Mouse (Mus musculus) liver, embryonic 11.5 days (tissue): Measurements from ENCODE around the gene Faim. TPM values are rescaled to one million over a fixed set of nuclear protein-coding genes. Genes with fewer than 3 reads are reported as not detected.

Experiments used
- ATAC-seq: fragments of 200-750 bp; cut with Nextera tagmentation; replicated peaks from 2 replicates; pipeline ENCODE4 v1.8.0; 2017; ENCODE audit warnings: moderate number of reproducible peaks, mild to moderate bottlenecking, moderate TSS enrichment, moderate library complexity; ENCODE audit not compliant: low FRiP score
- DNase-seq: peaks from one replicate; pipeline ENCODE4 v3.0.0-alpha.2; 2017; ENCODE audit warnings: low spot score
- H3K27ac ChIP-seq: fragments of 300-500 bp; sonication (generic); 2 replicates; pipeline ENCODE4 v1.5.1; 2014; ENCODE audit warnings: mild to moderate bottlenecking, low read depth, low read length, control low read depth
- H3K27me3 ChIP-seq: fragments of 300-500 bp; sonication (generic); replicated peaks from 2 replicates; pipeline ENCODE4 v1.6.1; 2014; ENCODE audit warnings: low read length, mixed read lengths; ENCODE audit not compliant: control insufficient read depth, insufficient read depth
- H3K36me3 ChIP-seq: fragments of 300-500 bp; sonication (generic); 2 replicates; pipeline ENCODE4 v1.6.1; 2014; ENCODE audit warnings: mild to moderate bottlenecking, low read length, moderate library complexity, mixed read lengths; ENCODE audit not compliant: control insufficient read depth, insufficient read depth
- H3K4me1 ChIP-seq: fragments of 300-500 bp; sonication (generic); replicated peaks from 2 replicates; pipeline ENCODE4 v1.6.1; 2014; ENCODE audit warnings: low read length, mixed read lengths; ENCODE audit not compliant: control insufficient read depth, insufficient read depth
- H3K4me2 ChIP-seq: fragments of 300-500 bp; sonication (generic); 2 replicates; pipeline ENCODE4 v1.6.1; 2014; ENCODE audit warnings: mild to moderate bottlenecking, control low read depth, moderate library complexity
- H3K4me3 ChIP-seq: fragments of 300-500 bp; sonication (generic); 2 replicates; pipeline ENCODE4 v1.5.1; 2014; ENCODE audit warnings: low read depth, low read length, control low read depth
- H3K9ac ChIP-seq: fragments of 300-500 bp; sonication (generic); 2 replicates; pipeline ENCODE4 v1.6.1; 2014; ENCODE audit warnings: low read depth, low read length, control low read depth
- H3K9me3 ChIP-seq: fragments of 300-500 bp; sonication (generic); 2 replicates; pipeline ENCODE4 v1.6.1; 2016; ENCODE audit warnings: low read length, inconsistent platforms, mixed read lengths; ENCODE audit not compliant: control insufficient read depth
- WGBS: fragments of 180-500 bp; shearing (Covaris S2); extraction: QIAGEN DNeasy Blood & Tissue Kit; methylation state at CpG from one replicate; pipeline ENCODE4 v1.1.7; 2014; 5-methylcytosine and 5-hydroxymethylcytosine counted together
- polyA plus RNA-seq: library from polyadenylated mRNA; unstranded; fragments of >200 nt; fragmentation: Nextera tagmentation; extraction: Ambion mirVana; gene quantifications from 2 replicates; pipeline ENCODE4 v1.2.1, GENCODE M21; 2014

Faim gene
- polyA plus RNA-seq, 1 experiment from 2014 or later, result 47.4 TPM

DNA sequence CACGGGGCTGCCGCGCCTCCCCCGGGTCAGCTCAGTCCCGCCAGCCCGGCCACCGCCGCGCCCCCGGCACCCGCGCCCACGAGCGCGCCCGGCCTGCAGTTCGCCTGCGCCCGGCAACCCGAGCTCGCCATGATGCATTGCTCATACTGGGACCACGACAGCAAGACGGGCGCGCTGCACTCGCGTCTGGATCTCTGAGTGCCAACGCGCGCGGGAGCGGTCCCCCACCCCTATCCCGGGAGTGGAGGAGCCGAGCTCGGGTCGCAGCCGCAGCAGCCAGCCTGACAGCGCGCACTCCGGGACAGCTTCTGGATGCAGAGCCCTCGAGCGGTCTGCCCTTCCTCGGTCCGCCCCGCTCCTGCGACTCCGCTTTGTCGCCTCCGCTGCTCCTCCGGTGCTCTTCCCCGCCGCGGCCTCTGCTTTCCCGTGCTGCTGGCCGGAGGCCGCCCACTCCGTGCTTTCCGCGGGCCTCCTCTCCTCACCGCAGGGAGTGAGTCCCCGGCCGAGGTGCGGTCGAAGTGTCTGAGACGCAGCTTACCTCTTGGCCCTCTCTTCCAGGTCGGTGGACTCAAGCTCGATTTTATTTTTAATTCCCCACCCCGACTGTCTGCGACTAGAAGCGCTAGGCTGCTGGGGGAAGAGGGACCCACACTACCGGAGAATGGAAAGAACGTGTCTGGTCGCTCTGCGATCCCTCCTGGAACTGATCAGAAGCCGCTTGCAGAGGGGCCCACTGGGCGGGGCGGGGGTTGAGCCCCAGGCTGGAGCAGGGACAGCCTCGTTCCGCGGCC is 29.4 kb upstream of the Faim start:
- WGBS, result 1% methylated on average over 80 of the region's 80 CpGs
- Histone ChIP-seq H3K4me2 (peak overlapping the region; percentile 68), H3K4me1 (0 out of 2 replicates have a peak, but pooled peaks cover 2% of the 10 kb centered on the region), H3K4me3 (peak overlapping the region; percentile 42), H3K36me3 (no peaks in the 10 kb centered on the region), H3K27me3 (peaks cover 100% of the 10 kb centered on the region), H3K9me3 (no peaks in the 10 kb centered on the region), H3K27ac (no peak overlapping the region), H3K9ac (no peak overlapping the region)
- ATAC-seq (no peak; the same call in 1 of the 2 replicates), DNase-seq (peak; percentile 66)

DNA sequence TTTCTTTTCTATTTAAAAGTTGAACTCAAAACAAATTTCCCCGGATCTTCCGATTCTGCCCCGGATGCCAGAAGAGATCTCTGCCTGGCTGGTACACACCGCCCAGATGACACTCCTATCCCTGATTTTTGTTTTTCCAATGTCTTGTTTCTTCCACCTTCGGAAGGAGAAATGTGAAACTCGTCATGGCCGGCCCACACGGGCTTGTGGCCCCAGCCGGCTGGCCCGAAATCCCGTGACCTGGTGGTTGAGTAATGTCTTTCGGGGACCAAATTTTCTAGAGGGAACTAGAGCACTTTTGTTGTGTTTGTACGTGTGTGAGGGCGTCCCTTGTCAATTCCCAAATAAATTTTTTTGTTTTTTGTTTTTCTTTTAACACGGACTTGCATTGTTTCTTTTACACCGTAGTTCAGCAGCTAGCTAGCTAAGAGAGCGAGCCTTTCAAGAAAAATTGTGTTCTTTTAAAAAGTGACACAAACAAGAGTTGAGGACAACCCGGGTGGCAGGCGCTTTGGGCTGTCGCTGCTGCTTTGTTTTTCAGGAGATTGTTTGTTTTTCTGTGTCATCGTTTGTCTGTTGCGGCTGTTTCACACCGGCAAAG is 28.3 kb upstream of the Faim start:
- Histone ChIP-seq H3K4me1 (0 out of 2 replicates have a peak, but pooled peaks cover 2% of the 10 kb centered on the region), H3K9ac (no peak overlapping the region), H3K27ac (no peak overlapping the region), H3K4me2 (no peak overlapping the region), H3K9me3 (no peaks in the 10 kb centered on the region), H3K36me3 (no peaks in the 10 kb centered on the region), H3K4me3 (no peak overlapping the region), H3K27me3 (peaks cover 100% of the 10 kb centered on the region)
- peak; percentile 49 for DNase-seq
- ATAC-seq, result no peak
- WGBS, result 3% methylated on average over 23 of the region's 23 CpGs

- 0 out of 2 replicates have a peak, but pooled peaks cover 2% of the 10 kb centered on the region for H3K4me1 ChIP-seq
- 10% methylated on average over 6 of the region's 6 CpGs for WGBS
- no peak overlapping the region for H3K4me3 ChIP-seq
- H3K27me3 ChIP-seq, result peaks cover 100% of the 10 kb centered on the region
- ATAC-seq (no peak), DNase-seq (no peak)
- no peaks in the 10 kb centered on the region for H3K9me3 ChIP-seq
- H3K9ac ChIP-seq, result no peak overlapping the region
- H3K36me3 ChIP-seq, result no peaks in the 10 kb centered on the region
- no peak overlapping the region for H3K4me2 ChIP-seq
- no peak overlapping the region for H3K27ac ChIP-seq
Observed at GRCm38 (mm10) chr9:98958628-98959027, 27.5 kb upstream of the Faim start.

GRCm38 (mm10) chr9:98959851-98960250 is 26.3 kb upstream of the Faim start:
- H3K36me3 ChIP-seq, result no peaks in the 10 kb centered on the region
- DNase-seq (no peak), ATAC-seq (no peak)
- H3K9me3 ChIP-seq, result no peaks in the 10 kb centered on the region
- H3K4me3 ChIP-seq, result no peak overlapping the region
- H3K4me2 ChIP-seq, result no peak overlapping the region
- H3K27ac ChIP-seq, result no peak overlapping the region
- H3K9ac ChIP-seq, result no peak overlapping the region
- peaks cover 100% of the 10 kb centered on the region for H3K27me3 ChIP-seq
- 0 out of 2 replicates have a peak, but pooled peaks cover 2% of the 10 kb centered on the region for H3K4me1 ChIP-seq
- 30% methylated on average over 3 of the region's 3 CpGs for WGBS

DNA sequence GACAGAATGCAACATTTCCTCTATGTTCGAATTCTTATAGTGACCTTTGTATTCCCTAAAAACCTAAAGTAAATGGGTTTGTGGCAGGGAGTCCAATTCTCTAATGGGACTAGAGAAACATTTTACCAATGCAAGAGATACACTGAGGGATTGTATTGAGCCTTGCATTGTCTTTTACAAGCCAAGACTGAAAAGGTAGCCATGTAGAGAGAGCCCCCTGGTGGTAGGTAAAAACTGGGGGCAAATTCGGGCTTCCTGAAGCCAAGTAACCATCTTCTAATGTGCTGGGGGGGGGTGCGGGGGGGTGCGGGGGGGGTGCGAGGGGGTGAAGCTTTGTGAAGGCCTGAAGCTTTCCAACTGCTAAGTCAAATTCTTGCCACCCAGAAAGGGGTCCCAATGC is 25.8 kb upstream of the Faim start:
- Histone ChIP-seq H3K36me3 (no peaks in the 10 kb centered on the region), H3K27me3 (peaks cover 100% of the 10 kb centered on the region), H3K4me1 (0 out of 2 replicates have a peak, but pooled peaks cover 1% of the 10 kb centered on the region), H3K9me3 (no peaks in the 10 kb centered on the region), H3K9ac (no peak overlapping the region), H3K4me2 (no peak overlapping the region), H3K27ac (no peak overlapping the region), H3K4me3 (no peak overlapping the region)
- DNase-seq, result no peak
- 24% methylated on average over 5 of the region's 5 CpGs for WGBS
- ATAC-seq, result no peak

- 9% methylated on average over 22 of the region's 22 CpGs for WGBS
- Histone ChIP-seq H3K4me3 (no peak overlapping the region), H3K4me1 (no peaks in the 10 kb centered on the region), H3K27me3 (peaks cover 98% of the 10 kb centered on the region), H3K9ac (no peak overlapping the region), H3K36me3 (no peaks in the 10 kb centered on the region), H3K27ac (no peak overlapping the region), H3K9me3 (no peaks in the 10 kb centered on the region), H3K4me2 (no peak overlapping the region)
- ATAC-seq (no peak), DNase-seq (no peak)
Observed at GRCm38 (mm10) chr9:98961591-98962477, 24.3 kb upstream of the Faim start.

- no peak overlapping the region for H3K27ac ChIP-seq
- H3K4me1 ChIP-seq, result no peaks in the 10 kb centered on the region
- no peaks in the 10 kb centered on the region for H3K9me3 ChIP-seq
- no peak overlapping the region for H3K9ac ChIP-seq
- no peak overlapping the region for H3K4me2 ChIP-seq
- ATAC-seq (no peak), DNase-seq (no peak)
- under 1% methylated on average over 20 of the region's 20 CpGs for WGBS
- no peak overlapping the region for H3K4me3 ChIP-seq
- H3K27me3 ChIP-seq, result peaks cover 97% of the 10 kb centered on the region
- H3K36me3 ChIP-seq, result no peaks in the 10 kb centered on the region
Observed at GRCm38 (mm10) chr9:98962478-98963142, 23.6 kb upstream of the Faim start.

- Histone ChIP-seq H3K4me2 (no peak overlapping the region), H3K9ac (no peak overlapping the region), H3K36me3 (no peaks in the 10 kb centered on the region), H3K9me3 (no peaks in the 10 kb centered on the region), H3K4me3 (no peak overlapping the region), H3K27me3 (peaks cover 86% of the 10 kb centered on the region), H3K4me1 (no peaks in the 10 kb centered on the region), H3K27ac (no peak overlapping the region)
- ATAC-seq (no peak), DNase-seq (no peak)
- WGBS, result 7% methylated on average over 18 of the region's 18 CpGs
Observed at GRCm38 (mm10) chr9:98963661-98964060, 22.5 kb upstream of the Faim start.
